ENCODE assay signal across 17 mouse cellular contexts in genomic region chr8:46907390-46907789, GRCm38 (mm10).
DNase-seq lines count a peak whose midpoint lies in the region; ATAC-seq lines count a peak whose summit lies in the region.
"Had no signal": no experiment of that assay in that cellular context is flagged by ENCODE, and none has a peak within 500 bp of the region (broad histone marks: within the 10 kb centered on the region; RNA-seq: fewer than 3 reads in every experiment).

No protein-coding gene starts in this region.

- no peak overlapping the region for H3K9ac ChIP-seq in kidney, embryonic 16.5 days (replicated peaks; ENCODE audit: low read length)
- no peak overlapping the region for H3K9ac ChIP-seq in hindbrain, embryonic 15.5 days
- H3K9ac ChIP-seq: liver, embryonic 13.5 days had no signal

- H3K4me3 ChIP-seq in kidney, embryonic 16.5 days (ENCODE audit: low read length) = 0 out of 2 replicates have a peak overlapping the region, but pooled peaks have one; percentile 7
- H3K4me3 ChIP-seq in hindbrain, embryonic 15.5 days = no peak overlapping the region
- H3K4me3 ChIP-seq: erythroblast, embryonic 14.5 days; liver, embryonic 13.5 days had no signal

- H3K27me3 ChIP-seq in kidney, embryonic 16.5 days (ENCODE audit: insufficient read depth, low read length) = no peaks in the 10 kb centered on the region
- no peaks in the 10 kb centered on the region for H3K27me3 ChIP-seq in hindbrain, embryonic 15.5 days
- H3K27me3 ChIP-seq: liver, embryonic 13.5 days had no signal

- H3K27ac ChIP-seq in kidney, embryonic 16.5 days (ENCODE audit: low read length) = no peak overlapping the region
- H3K27ac ChIP-seq in hindbrain, embryonic 15.5 days (replicated peaks) = no peak overlapping the region
- H3K27ac ChIP-seq: liver, embryonic 13.5 days had no signal

- ATAC-seq in kidney, embryonic 16.5 days (ENCODE audit: low FRiP score, low TSS enrichment) = no peak
- ATAC-seq in hindbrain, embryonic 15.5 days (ENCODE audit: low FRiP score, low read depth) = no peak

- H3K4me2 ChIP-seq in kidney, embryonic 16.5 days (replicated peaks; ENCODE audit: low read depth, low read length) = peak overlapping the region; percentile 30
- H3K4me2 ChIP-seq in hindbrain, embryonic 15.5 days = peak overlapping the region; percentile 36; the same call in 1 of the 2 replicates
- H3K4me2 ChIP-seq: heart, embryonic 11.5 days; liver, embryonic 13.5 days had no signal

- H3K4me1 ChIP-seq in kidney, embryonic 16.5 days (ENCODE audit: insufficient read depth, low read length) = 0 out of 2 replicates have a peak, but pooled peaks cover 5% of the 10 kb centered on the region
- no peaks in the 10 kb centered on the region for H3K4me1 ChIP-seq in hindbrain, embryonic 15.5 days (replicated peaks)
- H3K4me1 ChIP-seq: liver, embryonic 13.5 days had no signal

- no peaks in the 10 kb centered on the region for H3K9me3 ChIP-seq in kidney, embryonic 16.5 days (ENCODE audit: low read length)
- no peaks in the 10 kb centered on the region for H3K9me3 ChIP-seq in hindbrain, embryonic 15.5 days
- H3K9me3 ChIP-seq: liver, embryonic 13.5 days had no signal

- DNase-seq in kidney, postnatal 36 days = no peak
- peak; percentile 66 for DNase-seq in embryo, embryonic 10 days (ENCODE audit: low spot score)
- DNase-seq in embryo, embryonic 9.5 days (ENCODE audit: extremely low spot score) = peak; percentile 35
- DNase-seq in adrenal gland, postnatal 36 days = no peak
- DNase-seq in right cerebral cortex, postnatal 10 days (ENCODE audit: low spot score in 2 of 2) = no peak
- DNase-seq: cerebellum, postnatal 36 days; gastrocnemius, postnatal 14 days; heart, postnatal 36 days; kidney, adult 11 months; layer of hippocampus, adult 9-11 months; liver, embryonic 13.5 days; lung, postnatal 14 days; right cerebral cortex, postnatal 25 days had no signal

- WGBS in kidney, embryonic 16.5 days = 38% methylated on average over 11 of the region's 11 CpGs
- WGBS in hindbrain, embryonic 15.5 days = 19% methylated on average over 11 of the region's 11 CpGs

- H3K36me3 ChIP-seq in kidney, embryonic 16.5 days (ENCODE audit: insufficient read depth, low read length) = no peaks in the 10 kb centered on the region
- no peaks in the 10 kb centered on the region for H3K36me3 ChIP-seq in hindbrain, embryonic 15.5 days
- H3K36me3 ChIP-seq: liver, embryonic 13.5 days had no signal

Comparison
In these comparisons a context has a peak if more than half of its experiments do, and no peak if none do; other contexts are left out.
1. DNase-seq: peak in embryo, embryonic 10 days (single experiment) and embryo, embryonic 9.5 days (single experiment); none in kidney, postnatal 36 days (0 of 2), adrenal gland, postnatal 36 days (0 of 2) and right cerebral cortex, postnatal 10 days (0 of 2).